Mouse (Mus musculus) megakaryocyte-erythroid progenitor cell, adult 5 weeks (primary cell): ENCODE measurements around the gene Slc1a6. TPM values are rescaled to one million over a fixed set of nuclear protein-coding genes. Genes with fewer than 3 reads are reported as not detected.

Source experiments
- polyA plus RNA-seq: library from polyadenylated mRNA; stranded (reverse); fragments of >175 nt; gene quantifications from 2 replicates; pipeline ENCODE4 v1.2.3, GENCODE M21; 2012

Slc1a6 gene
- polyA plus RNA-seq: not detected in 2 replicates

DNA sequence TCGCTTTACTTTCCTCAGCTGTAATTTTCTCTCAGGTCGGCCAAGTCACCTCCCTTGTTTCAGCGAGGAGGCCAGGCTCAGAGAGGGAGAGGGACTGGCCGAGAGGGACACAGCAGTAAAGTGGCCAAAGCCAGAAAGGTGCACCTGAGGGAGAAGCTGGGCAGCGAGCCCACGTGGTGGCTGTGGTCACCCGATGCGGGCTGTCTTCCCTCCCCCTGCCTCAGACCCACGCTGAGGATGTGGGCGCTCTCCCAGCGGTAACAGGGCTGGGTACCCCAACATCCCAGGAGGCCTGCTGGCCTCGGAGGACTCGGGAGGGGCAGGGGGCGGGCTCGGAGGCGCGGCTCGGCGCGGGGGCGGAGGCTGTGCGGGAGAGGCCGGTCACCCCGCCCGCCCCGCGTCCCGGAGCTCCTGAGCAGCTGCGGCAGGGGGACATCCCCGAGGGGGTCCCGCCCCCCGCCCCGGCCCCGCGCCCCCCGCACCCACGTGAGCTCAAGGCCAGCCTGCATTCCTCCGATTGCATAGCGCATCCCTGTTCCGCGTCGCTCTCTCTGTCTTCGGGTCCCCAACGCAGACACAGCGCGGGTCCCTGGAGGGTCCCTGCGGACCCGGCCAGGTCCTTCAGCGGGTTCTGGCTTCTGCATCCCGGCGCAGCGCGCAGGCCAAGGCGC lies at the start of gene Slc1a6:
TSS of gene Slc1a6 (plus strand) at position 516 of the 671 bp plus-strand sequence.

DNA sequence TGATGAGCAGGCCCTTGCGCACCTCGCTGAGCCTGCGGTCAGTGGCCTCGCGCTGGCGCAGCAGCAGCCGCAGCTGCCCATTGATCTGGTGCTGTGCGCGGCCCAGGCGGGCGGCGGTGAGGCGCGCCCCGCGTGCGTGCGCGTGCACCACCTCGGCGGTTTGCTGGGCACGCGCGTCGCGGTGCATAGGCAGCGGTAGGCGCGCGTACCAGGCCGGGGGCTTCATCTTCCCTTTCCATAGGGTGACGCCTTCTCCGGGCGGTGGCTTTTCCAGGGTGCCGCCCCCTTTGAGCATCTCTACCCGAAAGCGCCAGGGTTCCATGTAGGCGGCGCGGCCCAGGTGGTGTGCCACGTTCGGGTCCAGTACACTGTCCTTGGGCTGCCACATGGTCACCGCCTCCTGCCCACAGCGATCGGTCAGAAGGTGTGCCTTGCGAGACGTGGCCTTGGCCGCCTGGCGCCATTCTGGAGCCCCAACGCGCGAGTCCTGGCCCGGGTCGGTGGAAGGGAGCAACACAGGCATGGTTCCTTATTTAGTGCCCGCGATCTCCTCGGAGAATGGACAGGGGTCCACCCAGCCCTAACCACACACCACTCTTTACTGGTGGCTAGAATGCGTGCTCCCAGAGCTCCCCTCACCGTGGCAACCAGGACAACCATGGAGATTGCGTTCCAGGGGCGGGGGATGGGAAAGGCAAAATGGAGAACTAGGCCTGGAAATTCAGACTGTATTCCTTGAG lies 27.7 kb upstream of the Slc1a6 start, which contains the start of gene Ccdc105:
TSS of gene Ccdc105 (minus strand) at position 614 of the 740 bp plus-strand sequence.

DNA sequence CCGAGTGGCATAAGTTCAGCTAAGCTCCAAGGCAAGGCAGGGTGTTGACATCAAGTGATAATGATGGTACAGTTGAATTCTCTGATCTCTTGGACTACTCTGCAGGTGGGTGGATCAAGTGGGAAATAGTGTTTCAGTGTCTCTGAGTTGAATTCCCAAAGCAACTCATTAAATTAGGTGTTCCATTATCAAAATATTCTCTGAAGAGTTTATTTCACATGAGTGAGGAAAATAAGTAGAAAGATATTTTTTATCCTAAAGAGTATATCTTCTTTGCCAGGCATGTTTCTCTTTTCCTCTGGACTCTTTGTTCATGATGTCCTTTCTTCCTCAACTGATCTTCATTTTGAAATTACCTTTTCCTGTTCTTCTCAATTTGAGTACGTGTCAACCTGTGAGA lies 71.8 kb downstream of the Slc1a6 start, which contains the start of gene Olfr1356:
TSS of gene Olfr1356 (minus strand) at position 101 of the 400 bp plus-strand sequence.

Other genes starting within 250 kb of the Slc1a6 start
- 26.4 and 27.4 TPM in 2 replicates for gene Ilvbl, start 206.2 kb upstream of the Slc1a6 start, polyA plus RNA-seq
- 2.2 and 3.5 TPM in 2 replicates for gene Syde1, start 188.5 kb upstream of the Slc1a6 start, polyA plus RNA-seq
- not detected in 2 replicates for gene Olfr1357, start 162.4 kb upstream of the Slc1a6 start, polyA plus RNA-seq
- not detected in 2 replicates for gene Casp14, start 62.2 kb upstream of the Slc1a6 start, polyA plus RNA-seq
- gene Ccdc105, start 27.4 kb upstream of the Slc1a6 start, polyA plus RNA-seq: not detected in 2 replicates
- gene Olfr1356, start 71.7 kb downstream of the Slc1a6 start, polyA plus RNA-seq: not detected in 2 replicates
- 0.02 TPM in 1 of 2 replicates, not detected in the other for gene Olfr1355, start 95.0 kb downstream of the Slc1a6 start, polyA plus RNA-seq
- gene Olfr1354, start 132.7 kb downstream of the Slc1a6 start, polyA plus RNA-seq: not detected in 2 replicates
- gene Olfr8, start 170.1 kb downstream of the Slc1a6 start, polyA plus RNA-seq: not detected in 2 replicates
- gene Olfr1353, start 182.8 kb downstream of the Slc1a6 start, polyA plus RNA-seq: 0.02 TPM in 1 of 2 replicates, not detected in the other
- gene Olfr1352, start 200.6 kb downstream of the Slc1a6 start, polyA plus RNA-seq: not detected in 2 replicates
- not detected in 2 replicates for gene Olfr1351, start 232.0 kb downstream of the Slc1a6 start, polyA plus RNA-seq
- gene Olfr57, start 248.2 kb downstream of the Slc1a6 start, polyA plus RNA-seq: not detected in 2 replicates